Mouse (Mus musculus): ENCODE measurements around the gene Dclk2. TPM values are rescaled to one million over a fixed set of nuclear protein-coding genes. Genes with fewer than 3 reads are reported as not detected.

Dclk2 gene
- polyA plus RNA-seq, 1 experiment, result 3.5 TPM

DNA sequence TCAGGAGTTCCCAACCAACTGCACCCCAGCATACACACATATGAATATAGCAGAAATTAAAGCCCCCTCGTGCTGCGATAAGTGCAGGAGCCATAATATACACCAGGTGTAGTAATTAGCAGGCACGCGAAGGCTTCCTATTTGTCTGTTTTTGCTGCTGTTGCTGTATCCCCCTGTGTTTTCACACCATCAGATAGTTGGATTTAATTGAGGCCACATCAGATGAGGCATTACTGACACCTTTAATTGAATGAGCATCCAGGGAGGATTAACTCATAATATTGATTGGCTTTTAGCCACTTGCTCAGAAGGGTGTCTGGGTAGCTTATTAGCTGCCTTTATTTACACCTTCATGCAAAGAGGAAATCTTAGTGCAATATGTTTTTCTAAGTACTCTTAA, 180.9 kb downstream of the Dclk2 start:
- 94% methylated on average over 4 of the region's 4 CpGs for WGBS
- no peak for DNase-seq
- Histone ChIP-seq H3K4me3 (replicated peaks; ENCODE audit: extremely low read depth, low read depth, low read length) (no peak overlapping the region), H3K4me1 (ENCODE audit: control insufficient read depth, insufficient read depth, low read length) (no peaks in the 10 kb centered on the region)
- no peak for TF ChIP-seq POLR2A (IDR thresholded peaks at IDR 0.05; ENCODE audit: borderline replicate concordance, extremely low read depth, low read depth, low read length)
- no peak for TF ChIP-seq CTCF (IDR thresholded peaks at IDR 0.05; ENCODE audit: insufficient read depth, low read length)

DNA sequence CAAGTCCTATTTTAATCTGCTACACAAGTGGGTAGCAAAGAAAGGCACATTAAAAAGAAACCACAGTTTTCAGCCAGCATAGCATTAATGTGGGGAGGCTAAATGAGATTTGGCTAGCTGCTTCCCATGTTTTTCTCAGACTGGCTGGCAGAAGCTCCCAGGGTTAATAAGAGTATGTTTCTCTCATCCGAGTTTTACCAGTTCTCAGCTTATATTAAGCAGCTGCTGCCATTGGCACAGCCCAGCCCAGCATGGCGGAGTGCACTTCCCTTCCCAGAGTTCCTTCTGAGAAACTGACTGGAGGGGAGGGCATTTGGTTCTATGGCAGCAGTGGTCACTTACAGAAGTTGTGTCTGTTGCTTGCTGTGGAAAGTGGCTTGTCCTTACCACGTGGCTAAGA, 181.8 kb downstream of the Dclk2 start:
- Histone ChIP-seq H3K4me1 (ENCODE audit: control insufficient read depth, insufficient read depth, low read length) (no peaks in the 10 kb centered on the region), H3K4me3 (replicated peaks; ENCODE audit: extremely low read depth, low read depth, low read length) (no peak overlapping the region)
- WGBS, result 74% methylated on average over 3 of the region's 3 CpGs
- DNase-seq, result no peak
- TF ChIP-seq CTCF (IDR thresholded peaks at IDR 0.05; ENCODE audit: insufficient read depth, low read length) (no peak), POLR2A (IDR thresholded peaks at IDR 0.05; ENCODE audit: borderline replicate concordance, extremely low read depth, low read depth, low read length) (no peak)

Other genes with a start within 250 kb of the Dclk2 start
- 18.3 and 19.4 TPM in 2 replicates for gene Cd1d1, start 78.6 kb upstream of the Dclk2 start, polyA plus RNA-seq (2012; rRNA removed)